Mouse (Mus musculus): ENCODE data around the gene Gm21425. TPM values are rescaled to one million over a fixed set of nuclear protein-coding genes. Genes with fewer than 3 reads are reported as not detected.
"Not testable (repeated sequence)": the region's sequence is repeated elsewhere in the genome, so short reads cannot be mapped to it uniquely, and the experiment has no call there.

The Gm21425 gene
- polyA plus RNA-seq (2014; fragmentation: Nextera tagmentation; extraction: Ambion mirVana) = not detected in 2 replicates

GRCm38 (mm10) chrY:13161668-13162067 is at the start of gene Gm21425:
TSS of gene Gm21425 (plus strand) at chrY:13161968.
- not testable (repeated sequence) for H3K27ac ChIP-seq (replicated peaks; ENCODE audit: low read depth, low read length); DNase-seq (ENCODE audit: low spot score); H3K9ac ChIP-seq (replicated peaks; ENCODE audit: low read length); H3K4me3 ChIP-seq (ENCODE audit: low read depth, low read length); H3K9me3 ChIP-seq (replicated peaks; ENCODE audit: control insufficient read depth, low read length); H3K4me1 ChIP-seq (ENCODE audit: control insufficient read depth, insufficient read depth, low read length); H3K27me3 ChIP-seq (ENCODE audit: control insufficient read depth, insufficient read depth, low read length); H3K36me3 ChIP-seq (replicated peaks; ENCODE audit: control insufficient read depth, insufficient read depth, low read depth, low read length); ATAC-seq (replicated peaks; ENCODE audit: insufficient number of reproducible peaks, low FRiP score, low TSS enrichment, low read depth); H3K4me2 ChIP-seq (ENCODE audit: low read depth, low read length)

DNA sequence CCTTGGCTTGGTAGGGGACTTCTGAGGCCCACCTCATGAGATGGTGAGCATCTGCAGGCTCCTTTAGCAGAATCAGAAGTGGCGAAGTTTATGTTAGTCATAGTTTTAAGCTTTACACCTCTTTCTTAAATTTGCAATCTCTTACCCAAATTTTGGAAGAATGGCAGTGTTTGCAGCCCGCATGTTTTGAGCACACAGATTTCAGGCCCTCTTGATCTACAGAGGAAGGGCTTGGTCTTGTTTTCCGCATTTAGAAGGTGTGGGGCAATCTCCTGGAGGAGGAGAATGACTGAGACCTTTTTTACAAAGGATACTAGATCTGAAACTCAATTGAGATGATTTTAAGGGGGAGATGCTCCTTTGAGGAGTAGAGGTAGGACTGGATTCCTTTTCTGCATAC is 28.4 kb upstream of the Gm21425 start, which contains the start of gene Gm21891:
Gene Gm21891, minus strand, starts transcription at position 101 of the 400 bp plus-strand sequence.
- not testable (repeated sequence) for ATAC-seq (replicated peaks; ENCODE audit: insufficient number of reproducible peaks, low FRiP score, low TSS enrichment, low read depth); H3K4me3 ChIP-seq (ENCODE audit: low read depth, low read length); H3K27me3 ChIP-seq (ENCODE audit: control insufficient read depth, insufficient read depth, low read length); H3K27ac ChIP-seq (replicated peaks; ENCODE audit: low read depth, low read length); H3K36me3 ChIP-seq (replicated peaks; ENCODE audit: control insufficient read depth, insufficient read depth, low read depth, low read length); DNase-seq (ENCODE audit: low spot score); H3K4me2 ChIP-seq (ENCODE audit: low read depth, low read length); H3K9me3 ChIP-seq (replicated peaks; ENCODE audit: control insufficient read depth, low read length); H3K4me1 ChIP-seq (ENCODE audit: control insufficient read depth, insufficient read depth, low read length); H3K9ac ChIP-seq (replicated peaks; ENCODE audit: low read length)
- WGBS = no CpG with 5 or more reads among the region's 3 CpGs

Other genes with a start within 250 kb of the Gm21425 start
- not detected in 2 replicates for gene Gm20807, start 119.1 kb upstream of the Gm21425 start, polyA plus RNA-seq (2014; fragmentation: Nextera tagmentation; extraction: Ambion mirVana)
- gene Gm21891, start 28.5 kb upstream of the Gm21425 start, polyA plus RNA-seq (2014; fragmentation: Nextera tagmentation; extraction: Ambion mirVana) = not detected in 2 replicates
- not detected in 2 replicates for gene Gm21828, start 62.0 kb downstream of the Gm21425 start, polyA plus RNA-seq (2014; fragmentation: Nextera tagmentation; extraction: Ambion mirVana)
- not detected in 2 replicates for gene Gm21440, start 90.4 kb downstream of the Gm21425 start, polyA plus RNA-seq (2014; fragmentation: Nextera tagmentation; extraction: Ambion mirVana)
- not detected in 2 replicates for gene Gm21454, start 90.5 kb downstream of the Gm21425 start, polyA plus RNA-seq (2014; fragmentation: Nextera tagmentation; extraction: Ambion mirVana)
- not detected in 2 replicates for gene Gm21725, start 187.1 kb downstream of the Gm21425 start, polyA plus RNA-seq (2014; fragmentation: Nextera tagmentation; extraction: Ambion mirVana)